Mouse (Mus musculus) liver, embryonic 14.5 days (tissue): ENCODE results near the gene Foxo4. TPM values are rescaled to one million over a fixed set of nuclear protein-coding genes. Genes with fewer than 3 reads are reported as not detected.
A peak's percentile ranks its signal among the peaks of the same experiment; 100 is the strongest.

Source experiments
- ATAC-seq: fragments of 200-750 bp; cut with Nextera tagmentation; 2 replicates; pipeline ENCODE4 v1.8.0; 2017; ENCODE audit warnings: moderate number of reproducible peaks, mild to moderate bottlenecking, moderate library complexity; ENCODE audit not compliant: insufficient read depth
- DNase-seq, 3 experiments: peaks; one replicate each; pipeline ENCODE4 v3.0.0-alpha.2; 2012 to 2013; ENCODE audit warnings: low read depth in 3 of 3, low spot score in 3 of 3
- H3K27ac ChIP-seq: fragments of 300-500 bp; sonication (generic); 2 replicates; pipeline ENCODE4 v1.5.1; 2014; ENCODE audit warnings: moderate library complexity, mild to moderate bottlenecking, control low read depth, inconsistent platforms
- H3K27me3 ChIP-seq: fragments of 300-500 bp; sonication (generic); 2 replicates; pipeline ENCODE4 v1.6.1; 2014; ENCODE audit warnings: mild to moderate bottlenecking, low read length, moderate library complexity; ENCODE audit not compliant: control insufficient read depth, insufficient read depth
- H3K36me3 ChIP-seq: fragments of 300-500 bp; sonication (generic); replicated peaks from 2 replicates; pipeline ENCODE4 v1.6.1; 2014; ENCODE audit warnings: low read depth; ENCODE audit not compliant: control insufficient read depth, insufficient read depth
- H3K4me1 ChIP-seq, 2 experiments: fragments of 200-500 bp in 1 of 2; fragments of 300-500 bp in 1 of 2; sonication (generic) in 1 of 2; replicated peaks; 2 replicates each; pipeline ENCODE4 v1.6.1; 2012 to 2014; ENCODE audit warnings: antibody characterized with exemption in 1 of 2, inconsistent platforms in 1 of 2, low read length in 1 of 2; ENCODE audit not compliant: control insufficient read depth in 2 of 2, insufficient read depth in 2 of 2
- H3K4me2 ChIP-seq: fragments of 300-500 bp; sonication (generic); 2 replicates; pipeline ENCODE4 v1.6.1; 2014; ENCODE audit warnings: low read depth, mild to moderate bottlenecking, control low read depth, moderate library complexity
- H3K4me3 ChIP-seq, 2 experiments: fragments of 200-500 bp in 1 of 2; fragments of 300-500 bp in 1 of 2; sonication (generic) in 1 of 2; 2 replicates each; pipeline ENCODE4 v1.5.1; 2012 to 2014; ENCODE audit warnings: low read depth in 2 of 2, low read length in 2 of 2, mild to moderate bottlenecking in 2 of 2, control low read depth in 1 of 2, inconsistent platforms in 1 of 2, moderate library complexity in 1 of 2; ENCODE audit not compliant: insufficient read depth in 1 of 2
- H3K9ac ChIP-seq: fragments of 300-500 bp; sonication (generic); replicated peaks from 2 replicates; pipeline ENCODE4 v1.6.1; 2014; ENCODE audit warnings: mild to moderate bottlenecking, control low read depth, moderate library complexity
- H3K9me3 ChIP-seq: fragments of 300-500 bp; sonication (generic); 2 replicates; pipeline ENCODE4 v1.6.1; 2016; ENCODE audit warnings: low read length, mixed read lengths; ENCODE audit not compliant: control insufficient read depth
- CTCF ChIP-seq: IDR thresholded peaks from 2 replicates; pipeline ENCODE4 v1.5.1; 2016; ENCODE audit warnings: antibody characterized with exemption, low read depth, control low read depth
- EP300 ChIP-seq: IDR thresholded peaks from 2 replicates; pipeline ENCODE4 v1.6.1; 2016; ENCODE audit warnings: antibody characterized with exemption, low read depth
- WGBS: fragments of 180-500 bp; shearing (Covaris S2); extraction: QIAGEN DNeasy Blood & Tissue Kit; methylation state at CpG from one replicate; pipeline ENCODE4 v1.1.7; 2014; ENCODE audit not compliant: insufficient replicate concordance; 5-methylcytosine and 5-hydroxymethylcytosine counted together
- polyA plus RNA-seq, 2 experiments: library from polyadenylated mRNA; depleted of rRNA in 1 of 2; stranded (reverse) in 1 of 2; unstranded in 1 of 2; fragments of >200 nt; fragmentation: Nextera tagmentation in 1 of 2; extraction: Ambion mirVana in 1 of 2; gene quantifications; 2 replicates each; pipeline versions ENCODE4 v1.2.1 to v1.2.3; 2012 to 2014

Gene Foxo4
- polyA plus RNA-seq, 2 experiments: 1.4 to 10.3 TPM

- H3K27ac ChIP-seq: no peak overlapping the region
- peaks cover 11 to 17% of the 10 kb centered on the region in 2 experiments for H3K4me1 ChIP-seq
- H3K4me2 ChIP-seq: no peak overlapping the region
- no peak overlapping the region for H3K9ac ChIP-seq
- H3K4me3 ChIP-seq: no peak overlapping the region
- peaks cover 66% of the 10 kb centered on the region for H3K36me3 ChIP-seq
- ATAC-seq (no peak), DNase-seq (no peak)
- H3K9me3 ChIP-seq: no peaks in the 10 kb centered on the region
- WGBS: 67% methylated on average over 6 of the region's 6 CpGs
- H3K27me3 ChIP-seq: no peaks in the 10 kb centered on the region
- TF ChIP-seq EP300: no peak
- TF ChIP-seq CTCF: no peak
Measured at GRCm38 (mm10) chrX:101282813-101283212, 28.5 kb downstream of the Foxo4 start.

- H3K9me3 ChIP-seq: no peaks in the 10 kb centered on the region
- ATAC-seq: no peak
- H3K9ac ChIP-seq: no peak overlapping the region
- H3K27ac ChIP-seq: 0 out of 2 replicates have a peak overlapping the region, but pooled peaks have one; percentile 18
- peaks cover 33 to 44% of the 10 kb centered on the region in 2 experiments for H3K4me1 ChIP-seq
- H3K4me3 ChIP-seq: no peak overlapping the region
- H3K4me2 ChIP-seq: no peak overlapping the region
- H3K36me3 ChIP-seq: peaks cover 75% of the 10 kb centered on the region
- 26% methylated on average over 6 of the region's 6 CpGs for WGBS
- DNase-seq: peak in 2 of 3 experiments; percentile 31 to 44
- no peak for TF ChIP-seq EP300
- TF ChIP-seq CTCF: peak; percentile 95
- H3K27me3 ChIP-seq: no peaks in the 10 kb centered on the region
Measured at GRCm38 (mm10) chrX:101285534-101285933, 31.2 kb downstream of the Foxo4 start.

GRCm38 (mm10) chrX:101285953-101286670 lies 31.8 kb downstream of the Foxo4 start:
- no peak overlapping the region for H3K4me2 ChIP-seq
- no peak for ATAC-seq
- peak overlapping the region; percentile 97 for H3K27ac ChIP-seq
- no peak for DNase-seq
- no peaks in the 10 kb centered on the region for H3K9me3 ChIP-seq
- 83% methylated on average over 14 of the region's 14 CpGs for WGBS
- TF ChIP-seq CTCF: no peak
- TF ChIP-seq EP300: no peak
- peaks cover 33 to 45% of the 10 kb centered on the region in 2 experiments for H3K4me1 ChIP-seq
- H3K27me3 ChIP-seq: no peaks in the 10 kb centered on the region
- peaks cover 76% of the 10 kb centered on the region for H3K36me3 ChIP-seq
- H3K4me3 ChIP-seq: no peak overlapping the region
- no peak overlapping the region for H3K9ac ChIP-seq

- peaks cover 77% of the 10 kb centered on the region for H3K36me3 ChIP-seq
- H3K4me2 ChIP-seq: peak overlapping the region; percentile 69
- DNase-seq: peak; percentile 82 to 85 (median 83)
- H3K9me3 ChIP-seq: no peaks in the 10 kb centered on the region
- peak overlapping the region; percentile 67 for H3K9ac ChIP-seq
- H3K4me1 ChIP-seq: peaks cover 33 to 45% of the 10 kb centered on the region in 2 experiments
- WGBS: 26% methylated on average over 3 of the region's 3 CpGs
- peak overlapping the region; percentile 2 to 26; a peak in 2 of 4 replicates for H3K4me3 ChIP-seq
- peak; percentile 96 for ATAC-seq
- H3K27me3 ChIP-seq: no peaks in the 10 kb centered on the region
- peak overlapping the region; percentile 97 for H3K27ac ChIP-seq
- TF ChIP-seq CTCF (no peak), EP300 (peak; percentile 95)
Measured at GRCm38 (mm10) chrX:101287543-101287942, 33.2 kb downstream of the Foxo4 start.

- no peaks in the 10 kb centered on the region for H3K9me3 ChIP-seq
- H3K36me3 ChIP-seq: peaks cover 78% of the 10 kb centered on the region
- H3K4me3 ChIP-seq: peak overlapping the region in 1 of 2 experiments; percentile 26; a peak in 2 of 4 replicates
- peak; percentile 52 for ATAC-seq
- DNase-seq: no peak
- 53% methylated on average over 6 of the region's 6 CpGs for WGBS
- H3K4me2 ChIP-seq: peak overlapping the region; percentile 69
- H3K9ac ChIP-seq: peak overlapping the region; percentile 67
- peaks cover 33 to 45% of the 10 kb centered on the region in 2 experiments for H3K4me1 ChIP-seq
- peak overlapping the region; percentile 97 for H3K27ac ChIP-seq
- TF ChIP-seq CTCF (no peak), EP300 (no peak)
- H3K27me3 ChIP-seq: no peaks in the 10 kb centered on the region
Measured at GRCm38 (mm10) chrX:101288432-101288831, 34.1 kb downstream of the Foxo4 start.
